Mouse (Mus musculus) heart, postnatal 0 days (tissue): ENCODE measurements around the gene Cfap54. TPM values are rescaled to one million over a fixed set of nuclear protein-coding genes. Genes with fewer than 3 reads are reported as not detected.

Source experiments
- ATAC-seq: fragments of 200-750 bp; cut with Nextera tagmentation; 2 replicates; pipeline ENCODE4 v1.8.0; 2017; ENCODE audit warnings: low read depth, moderate number of reproducible peaks, moderate library complexity; ENCODE audit not compliant: insufficient read depth
- DNase-seq: peaks from one replicate; pipeline ENCODE4 v3.0.0-alpha.2; 2016; ENCODE audit warnings: low spot score
- H3K27ac ChIP-seq: fragments of 300-500 bp; sonication (generic); 2 replicates; pipeline ENCODE4 v1.5.1; 2014; ENCODE audit warnings: low read depth, mild to moderate bottlenecking
- H3K27me3 ChIP-seq: fragments of 300-500 bp; sonication (generic); 2 replicates; pipeline ENCODE4 v1.6.1; 2014; ENCODE audit warnings: low read length, mixed read lengths; ENCODE audit not compliant: control insufficient read depth, insufficient read depth
- H3K36me3 ChIP-seq: fragments of 300-500 bp; sonication (generic); replicated peaks from 2 replicates; pipeline ENCODE4 v1.6.1; 2014; ENCODE audit warnings: low read length, mixed read lengths; ENCODE audit not compliant: control insufficient read depth, insufficient read depth
- H3K4me1 ChIP-seq: fragments of 300-500 bp; sonication (generic); 2 replicates; pipeline ENCODE4 v1.6.1; 2014; ENCODE audit warnings: antibody characterized with exemption; ENCODE audit not compliant: control insufficient read depth, insufficient read depth
- H3K4me2 ChIP-seq: fragments of 300-500 bp; sonication (generic); 2 replicates; pipeline ENCODE4 v1.6.1; 2014; ENCODE audit warnings: low read depth, mild to moderate bottlenecking, low read length, moderate library complexity
- H3K4me3 ChIP-seq: fragments of 300-500 bp; sonication (generic); 2 replicates; pipeline ENCODE4 v1.5.1; 2014; ENCODE audit warnings: low read depth, low read length
- H3K9ac ChIP-seq: fragments of 300-500 bp; sonication (generic); replicated peaks from 2 replicates; pipeline ENCODE4 v1.6.1; 2014; ENCODE audit warnings: low read depth, low read length, mixed read lengths
- H3K9me3 ChIP-seq: fragments of 300-500 bp; sonication (generic); replicated peaks from 2 replicates; pipeline ENCODE4 v1.6.1; 2016; ENCODE audit warnings: low read length; ENCODE audit not compliant: control insufficient read depth
- CTCF ChIP-seq: IDR thresholded peaks from 2 replicates; pipeline ENCODE4 v1.5.1; 2016; ENCODE audit warnings: antibody characterized with exemption, control low read depth, low read depth
- EP300 ChIP-seq: IDR thresholded peaks from 2 replicates; pipeline ENCODE4 v1.6.1; 2016; ENCODE audit warnings: antibody characterized with exemption, low read depth
- WGBS: fragments of 180-500 bp; shearing (Covaris S2); extraction: QIAGEN DNeasy Blood & Tissue Kit; methylation state at CpG from one replicate; pipeline ENCODE4 v1.1.7; 2014; 5-methylcytosine and 5-hydroxymethylcytosine counted together
- polyA plus RNA-seq: library from polyadenylated mRNA; unstranded; fragments of >200 nt; fragmentation: Nextera tagmentation; extraction: Ambion mirVana; gene quantifications from 2 replicates; pipeline ENCODE4 v1.2.1, GENCODE M21; 2015
- total RNA-seq: library from RNA; depleted of rRNA; stranded (reverse); fragments of >200 nt; gene quantifications from 2 replicates; pipeline ENCODE4 v1.2.3, GENCODE M21; 2014; ENCODE audit warnings: low replicate concordance

Gene Cfap54
- total and polyA plus RNA-seq, 2 experiments from 2014 or later: 0.22 TPM; not detected in 1

DNA sequence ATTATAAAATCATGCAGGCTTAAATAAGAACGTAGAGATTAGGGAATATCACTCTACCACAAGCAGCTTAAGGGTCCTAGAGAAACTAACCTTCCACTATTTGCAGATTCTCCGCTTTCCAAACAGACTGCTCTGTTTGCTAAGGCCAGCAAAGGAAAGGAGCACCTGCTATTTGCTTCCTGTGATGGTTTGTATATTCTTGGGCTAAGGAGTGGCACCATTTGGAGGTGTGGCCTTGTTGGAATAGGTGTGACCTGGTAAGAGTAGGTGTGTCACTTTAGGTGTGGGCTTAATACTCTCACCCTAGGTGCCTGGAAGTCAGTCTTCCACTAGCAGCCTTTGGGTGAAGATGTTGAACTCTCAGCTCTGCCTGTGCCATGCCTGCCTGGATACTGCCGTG, 44.6 kb upstream of the Cfap54 start:
- 77% methylated on average over 3 of the region's 3 CpGs for WGBS

DNA sequence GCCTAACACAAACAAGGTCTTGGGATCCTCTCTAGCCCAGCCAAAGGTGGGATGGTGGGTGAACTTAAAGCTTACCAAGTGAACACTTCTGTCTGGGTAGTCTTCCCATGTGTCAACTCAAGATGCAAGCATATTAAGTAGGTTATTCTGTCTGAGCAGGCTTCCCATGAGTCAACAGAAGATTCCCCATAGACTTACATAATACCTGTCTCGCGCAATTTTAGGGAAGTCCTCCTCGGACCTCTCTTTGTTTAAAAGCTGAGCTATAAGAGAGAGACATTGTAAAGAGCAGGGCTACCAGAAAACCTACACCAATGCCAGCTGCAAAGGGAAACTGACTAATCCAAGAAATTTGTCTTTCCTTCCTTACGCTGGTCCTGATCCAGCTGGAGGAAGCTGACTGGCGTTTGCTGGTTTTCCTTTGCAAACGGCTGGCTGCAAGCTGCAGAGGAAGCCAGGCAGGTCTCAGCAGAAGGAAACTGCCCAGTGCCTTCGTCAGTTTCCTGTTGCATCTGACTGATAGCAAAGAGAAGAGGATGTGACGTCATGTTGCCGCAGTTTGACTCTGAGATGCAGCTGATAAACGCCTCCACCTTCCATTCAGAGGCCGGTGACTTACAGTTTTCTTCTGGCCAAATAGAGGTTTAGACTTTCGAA, 42.7 kb upstream of the Cfap54 start:
- Histone ChIP-seq H3K4me3 (peak overlapping the region; percentile 27), H3K27me3 (no peaks in the 10 kb centered on the region), H3K4me2 (peak overlapping the region; percentile 47), H3K9me3 (no peaks in the 10 kb centered on the region), H3K4me1 (no peaks in the 10 kb centered on the region), H3K36me3 (no peaks in the 10 kb centered on the region), H3K9ac (peak overlapping the region; percentile 20; the same call in 1 of the 2 replicates), H3K27ac (peak overlapping the region; percentile 86)
- ATAC-seq (peak; percentile 86), DNase-seq (peak; percentile 76)
- WGBS: 45% methylated on average over 12 of the region's 12 CpGs
- TF ChIP-seq CTCF (no peak), EP300 (peak; percentile 96)

More for the DNA sequence above, 44.6 kb upstream of the Cfap54 start:
- DNase-seq (no peak), ATAC-seq (no peak)
- H3K27me3 ChIP-seq: no peaks in the 10 kb centered on the region
- no peak overlapping the region for H3K27ac ChIP-seq
- H3K9me3 ChIP-seq: no peaks in the 10 kb centered on the region
- no peak for TF ChIP-seq EP300
- TF ChIP-seq CTCF: no peak
- no peak overlapping the region for H3K4me3 ChIP-seq
- no peak overlapping the region for H3K9ac ChIP-seq
- no peaks in the 10 kb centered on the region for H3K4me1 ChIP-seq
- H3K36me3 ChIP-seq: no peaks in the 10 kb centered on the region
- no peak overlapping the region for H3K4me2 ChIP-seq

DNA sequence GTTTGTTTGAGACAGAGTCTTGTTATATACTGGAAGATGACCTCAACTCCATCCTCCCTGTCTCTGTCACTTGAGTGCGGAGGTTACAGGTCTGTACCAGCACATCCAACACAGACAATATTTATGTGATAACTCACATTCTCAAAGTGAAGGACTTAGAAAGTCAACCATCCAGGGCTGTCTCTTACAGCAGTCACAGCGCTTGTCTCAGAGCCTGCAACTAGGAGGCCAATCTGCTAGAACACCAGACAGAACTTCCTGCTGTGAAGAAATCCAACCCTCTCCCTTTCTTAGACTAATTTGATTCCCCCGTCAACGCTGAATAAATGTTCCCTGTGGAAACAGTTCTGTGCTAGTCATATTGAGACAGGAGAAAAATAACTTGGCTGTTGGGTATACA, 41.9 kb upstream of the Cfap54 start:
- no peak for TF ChIP-seq EP300
- no peaks in the 10 kb centered on the region for H3K4me1 ChIP-seq
- 60% methylated on average over 4 of the region's 4 CpGs for WGBS

GRCm38 (mm10) chr10:93122399-93123184, 41.2 kb upstream of the Cfap54 start:
- Histone ChIP-seq H3K4me1 (no peaks in the 10 kb centered on the region), H3K9me3 (no peaks in the 10 kb centered on the region), H3K4me2 (no peak overlapping the region), H3K9ac (no peak overlapping the region), H3K27ac (peak overlapping the region; percentile 86), H3K4me3 (no peak overlapping the region), H3K27me3 (no peaks in the 10 kb centered on the region), H3K36me3 (no peaks in the 10 kb centered on the region)
- TF ChIP-seq CTCF (no peak), EP300 (no peak)
- no peak for DNase-seq
- 63% methylated on average over 12 of the region's 12 CpGs for WGBS
- no peak for ATAC-seq

More for the DNA sequence above, 41.9 kb upstream of the Cfap54 start:
- Histone ChIP-seq H3K9me3 (no peaks in the 10 kb centered on the region), H3K36me3 (no peaks in the 10 kb centered on the region), H3K27me3 (no peaks in the 10 kb centered on the region), H3K9ac (no peak overlapping the region), H3K27ac (peak overlapping the region; percentile 86), H3K4me2 (peak overlapping the region; percentile 47; the same call in 1 of the 2 replicates), H3K4me3 (no peak overlapping the region; the same call in 1 of the 2 replicates)
- no peak for ATAC-seq
- no peak for DNase-seq

DNA sequence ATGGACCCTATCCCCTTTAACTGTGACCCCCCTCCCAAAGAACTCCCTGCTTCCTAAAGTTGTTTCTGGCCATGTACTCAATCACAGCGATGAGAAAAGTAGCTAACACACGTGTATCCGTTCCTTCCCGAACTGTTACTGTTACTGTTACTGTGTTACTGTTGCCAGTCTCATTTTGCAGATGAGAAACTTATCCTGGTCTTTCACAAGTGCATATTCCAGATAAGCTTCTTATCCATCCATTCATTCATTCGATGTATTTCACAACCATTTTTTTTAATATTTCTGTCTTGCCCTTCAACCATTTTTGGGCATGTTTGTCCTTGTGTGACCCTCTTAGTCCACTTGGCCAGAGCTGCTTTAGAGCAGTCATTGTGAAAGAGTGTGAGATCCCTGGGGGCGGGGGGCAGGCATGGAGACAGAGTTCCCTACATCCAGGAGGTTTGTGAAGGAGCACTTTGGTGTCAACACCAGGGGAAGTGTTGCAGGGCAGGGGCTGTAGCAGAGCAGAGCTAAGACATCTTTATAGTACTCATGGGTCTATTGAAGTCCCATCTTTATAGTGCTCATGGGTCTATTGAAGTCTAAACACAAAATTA, 39.9 kb upstream of the Cfap54 start:
- DNase-seq: no peak
- Histone ChIP-seq H3K4me1 (no peaks in the 10 kb centered on the region), H3K9ac (no peak overlapping the region), H3K27me3 (no peaks in the 10 kb centered on the region), H3K27ac (no peak overlapping the region), H3K36me3 (no peaks in the 10 kb centered on the region), H3K4me2 (no peak overlapping the region), H3K4me3 (no peak overlapping the region), H3K9me3 (no peaks in the 10 kb centered on the region)
- TF ChIP-seq CTCF (no peak), EP300 (no peak)
- 83% methylated on average over 6 of the region's 6 CpGs for WGBS
- ATAC-seq: no peak
